Mouse (Mus musculus) hindbrain, embryonic 16.5 days (tissue): ENCODE measurements around the gene Gimap7. TPM values are rescaled to one million over a fixed set of nuclear protein-coding genes. Genes with fewer than 3 reads are reported as not detected.

Experiments
- ATAC-seq: fragments of 200-750 bp; cut with Nextera tagmentation; 2 replicates; pipeline ENCODE4 v1.8.0; 2017; ENCODE audit warnings: moderate TSS enrichment, moderate library complexity
- H3K27ac ChIP-seq: fragments of 300-500 bp; sonication (generic); 2 replicates; pipeline ENCODE4 v1.5.1; 2014; ENCODE audit warnings: low read depth, mild to moderate bottlenecking, control low read depth, low read length, moderate library complexity
- H3K27me3 ChIP-seq: fragments of 300-500 bp; sonication (generic); replicated peaks from 2 replicates; pipeline ENCODE4 v1.6.1; 2014; ENCODE audit warnings: low read length; ENCODE audit not compliant: control insufficient read depth, insufficient read depth
- H3K36me3 ChIP-seq: fragments of 300-500 bp; sonication (generic); 2 replicates; pipeline ENCODE4 v1.6.1; 2014; ENCODE audit warnings: mild to moderate bottlenecking, low read length, moderate library complexity, mixed read lengths; ENCODE audit not compliant: control insufficient read depth, insufficient read depth
- H3K4me1 ChIP-seq: fragments of 300-500 bp; sonication (generic); 2 replicates; pipeline ENCODE4 v1.6.1; 2014; ENCODE audit warnings: low read depth, low read length; ENCODE audit not compliant: control insufficient read depth, insufficient read depth
- H3K4me2 ChIP-seq: fragments of 300-500 bp; sonication (generic); 2 replicates; pipeline ENCODE4 v1.6.1; 2014; ENCODE audit warnings: mild to moderate bottlenecking, low read length, control low read depth, moderate library complexity
- H3K4me3 ChIP-seq: fragments of 300-500 bp; sonication (generic); 2 replicates; pipeline ENCODE4 v1.5.1; 2014; ENCODE audit warnings: mild to moderate bottlenecking, low read length, control low read depth, moderate library complexity
- H3K9ac ChIP-seq: fragments of 300-500 bp; sonication (generic); 2 replicates; pipeline ENCODE4 v1.6.1; 2014; ENCODE audit warnings: low read depth, mild to moderate bottlenecking, control low read depth, low read length, moderate library complexity
- H3K9me3 ChIP-seq: fragments of 300-500 bp; sonication (generic); 2 replicates; pipeline ENCODE4 v1.6.1; 2014; ENCODE audit warnings: mild to moderate bottlenecking, low read length, moderate library complexity; ENCODE audit not compliant: control insufficient read depth
- WGBS: fragments of 180-500 bp; shearing (Covaris S2); extraction: QIAGEN DNeasy Blood & Tissue Kit; methylation state at CpG from one replicate; pipeline ENCODE4 v1.1.7; 2014; 5-methylcytosine and 5-hydroxymethylcytosine counted together
- polyA plus RNA-seq: library from polyadenylated mRNA; unstranded; fragments of >200 nt; fragmentation: Nextera tagmentation; extraction: Ambion mirVana; gene quantifications from 2 replicates; pipeline ENCODE4 v1.2.1, GENCODE M21; 2015

The Gimap7 gene
- polyA plus RNA-seq, 1 experiment from 2014 or later, result not detected

DNA sequence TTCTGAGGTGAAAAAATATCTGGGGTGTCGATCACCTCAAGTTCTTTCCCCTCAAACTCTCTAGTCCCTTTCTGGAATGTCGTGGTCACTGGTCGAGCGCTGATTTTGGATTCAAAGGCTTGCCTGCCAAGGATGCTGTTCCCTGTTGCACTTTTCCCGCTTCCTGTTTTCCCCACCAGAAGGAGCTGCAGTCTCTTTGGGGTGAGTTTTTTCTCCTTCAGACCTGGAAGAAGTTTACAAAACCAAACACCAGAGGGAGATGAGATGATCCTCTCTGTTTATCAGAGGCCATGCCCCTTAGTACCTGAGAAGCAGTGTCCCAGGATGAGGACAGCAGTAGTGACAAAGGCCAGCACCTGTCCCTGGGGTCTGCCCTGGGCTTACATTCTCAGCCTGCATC, 15.8 kb upstream of the Gimap7 start:
- H3K27me3 ChIP-seq, result no peaks in the 10 kb centered on the region
- ATAC-seq, result no peak
- no peaks in the 10 kb centered on the region for H3K9me3 ChIP-seq
- H3K36me3 ChIP-seq, result no peaks in the 10 kb centered on the region
- H3K9ac ChIP-seq, result no peak overlapping the region
- H3K27ac ChIP-seq, result no peak overlapping the region
- H3K4me2 ChIP-seq, result no peak overlapping the region
- H3K4me3 ChIP-seq, result no peak overlapping the region
- 76% methylated on average over 5 of the region's 5 CpGs for WGBS
- H3K4me1 ChIP-seq, result no peaks in the 10 kb centered on the region

DNA sequence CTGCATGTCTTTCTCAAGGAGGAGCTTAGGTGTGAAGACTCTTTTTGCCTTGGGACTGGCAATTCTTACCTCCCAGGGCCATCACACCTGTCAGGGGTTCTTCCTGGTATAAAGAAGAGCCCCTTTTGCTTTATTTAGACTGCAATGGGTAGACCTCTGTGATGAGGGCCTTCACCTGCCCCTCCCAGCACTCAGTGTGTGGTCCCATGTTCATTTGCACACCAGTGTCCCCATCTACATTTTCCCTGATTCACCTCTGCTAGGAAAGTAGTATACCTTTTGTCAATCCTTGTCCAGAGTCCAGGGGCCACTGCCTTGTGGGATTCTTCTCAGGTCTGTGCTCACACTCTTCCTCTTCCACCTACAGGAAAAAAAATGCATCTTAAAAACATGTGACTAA, 14.3 kb upstream of the Gimap7 start:
- no peak overlapping the region for H3K4me2 ChIP-seq
- ATAC-seq, result no peak

DNA sequence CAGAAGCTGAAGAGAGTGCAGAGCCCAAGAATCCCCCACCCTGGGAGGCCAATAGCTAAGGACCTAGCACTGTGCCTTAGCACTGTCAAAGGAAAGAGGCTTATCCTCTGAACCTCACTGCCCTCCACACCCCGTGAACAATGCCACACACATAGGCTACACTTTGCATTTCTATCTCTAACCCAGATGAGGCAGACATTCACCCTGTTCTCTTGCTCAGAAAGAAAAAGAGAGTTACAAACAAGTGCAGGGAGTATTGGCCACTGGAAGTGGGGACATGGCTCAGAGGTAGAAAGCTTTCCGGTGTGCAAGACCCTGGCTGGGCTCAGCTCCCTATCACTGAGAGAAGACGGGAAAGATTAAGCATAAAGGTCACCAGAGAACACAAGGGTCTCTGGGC, 12.3 kb upstream of the Gimap7 start:
- H3K9me3 ChIP-seq, result no peaks in the 10 kb centered on the region
- no peaks in the 10 kb centered on the region for H3K27me3 ChIP-seq
- H3K4me1 ChIP-seq, result no peaks in the 10 kb centered on the region
- H3K36me3 ChIP-seq, result no peaks in the 10 kb centered on the region
- no peak overlapping the region for H3K27ac ChIP-seq
- no peak overlapping the region for H3K4me3 ChIP-seq
- WGBS, result 59% methylated on average over 3 of the region's 3 CpGs
- H3K9ac ChIP-seq, result no peak overlapping the region
- H3K4me2 ChIP-seq, result no peak overlapping the region
- ATAC-seq, result no peak

More for the DNA sequence above, 14.3 kb upstream of the Gimap7 start:
- no peaks in the 10 kb centered on the region for H3K4me1 ChIP-seq
- no peaks in the 10 kb centered on the region for H3K9me3 ChIP-seq
- no peaks in the 10 kb centered on the region for H3K36me3 ChIP-seq
- no peak overlapping the region for H3K4me3 ChIP-seq
- no peaks in the 10 kb centered on the region for H3K27me3 ChIP-seq
- H3K27ac ChIP-seq, result no peak overlapping the region
- H3K9ac ChIP-seq, result no peak overlapping the region

DNA sequence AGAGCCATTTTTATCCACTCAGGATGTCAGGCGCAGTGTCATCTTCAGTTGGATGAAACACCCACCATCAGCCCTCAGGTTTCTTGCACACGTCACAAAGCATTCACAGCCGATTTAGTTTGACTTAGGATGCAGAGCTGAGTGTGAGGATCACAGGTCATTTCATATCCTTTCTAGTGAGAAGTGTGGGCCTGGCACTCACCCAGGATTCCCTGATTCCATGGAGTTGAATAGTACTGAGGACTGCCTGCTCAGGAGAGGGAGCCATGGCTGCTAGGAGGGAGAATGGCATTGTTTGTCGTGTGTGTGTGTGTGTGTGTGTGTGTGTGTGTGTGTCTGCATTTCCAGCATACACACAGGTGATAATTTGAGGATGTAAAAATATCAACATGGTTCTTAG, 1.9 kb downstream of the Gimap7 start:
- no peaks in the 10 kb centered on the region for H3K9me3 ChIP-seq
- no peaks in the 10 kb centered on the region for H3K4me1 ChIP-seq
- H3K9ac ChIP-seq, result no peak overlapping the region
- no peaks in the 10 kb centered on the region for H3K27me3 ChIP-seq
- 80% methylated on average over 4 of the region's 4 CpGs for WGBS
- no peaks in the 10 kb centered on the region for H3K36me3 ChIP-seq
- H3K27ac ChIP-seq, result no peak overlapping the region
- H3K4me3 ChIP-seq, result no peak overlapping the region
- no peak overlapping the region for H3K4me2 ChIP-seq
- no peak for ATAC-seq

DNA sequence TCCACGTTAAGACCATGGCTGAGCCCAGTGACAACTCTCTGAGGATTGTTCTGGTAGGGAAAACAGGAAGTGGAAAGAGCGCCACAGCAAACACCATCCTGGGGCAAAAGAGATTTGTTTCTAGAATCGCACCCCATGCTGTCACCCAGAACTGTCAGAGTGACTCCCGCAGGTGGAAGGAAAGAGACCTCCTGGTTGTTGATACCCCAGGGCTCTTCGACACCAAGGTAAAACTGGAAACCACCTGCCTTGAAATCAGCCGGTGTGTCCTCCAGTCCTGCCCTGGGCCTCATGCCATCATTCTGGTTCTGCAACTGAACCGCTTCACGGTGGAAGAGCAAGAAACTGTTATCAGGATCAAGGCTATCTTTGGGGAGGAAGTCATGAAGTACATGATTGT, 5.0 kb downstream of the Gimap7 start:
- ATAC-seq, result no peak
- no peaks in the 10 kb centered on the region for H3K36me3 ChIP-seq
- no peak overlapping the region for H3K4me3 ChIP-seq
- H3K4me2 ChIP-seq, result no peak overlapping the region
- no peaks in the 10 kb centered on the region for H3K4me1 ChIP-seq
- no peak overlapping the region for H3K9ac ChIP-seq
- H3K9me3 ChIP-seq, result no peaks in the 10 kb centered on the region
- H3K27me3 ChIP-seq, result no peaks in the 10 kb centered on the region
- 86% methylated on average over 8 of the region's 8 CpGs for WGBS
- H3K27ac ChIP-seq, result no peak overlapping the region

DNA sequence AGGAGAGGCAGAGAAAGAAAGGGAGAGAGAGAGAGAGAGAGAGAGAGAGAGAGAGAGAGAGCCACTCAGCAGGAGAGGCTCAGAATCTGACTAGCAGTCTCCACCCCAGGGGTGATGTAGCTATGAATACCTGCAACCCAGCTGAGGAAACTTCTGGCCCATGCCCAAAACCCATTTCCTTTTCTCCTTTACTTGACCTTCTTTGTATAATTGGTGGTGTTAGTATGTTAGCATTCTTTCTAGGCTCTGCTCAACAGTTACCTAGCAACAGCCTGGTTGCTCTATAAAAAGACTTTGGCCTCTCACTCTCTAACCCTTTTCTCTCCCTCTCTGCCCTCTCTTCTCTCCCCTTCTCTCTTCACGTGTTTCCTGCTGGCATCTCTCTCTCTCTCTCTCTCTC, 7.1 kb downstream of the Gimap7 start:
- peak; percentile 58 for ATAC-seq
- no peak overlapping the region for H3K4me2 ChIP-seq
- no peaks in the 10 kb centered on the region for H3K9me3 ChIP-seq
- H3K27ac ChIP-seq, result no peak overlapping the region
- H3K27me3 ChIP-seq, result no peaks in the 10 kb centered on the region
- H3K4me1 ChIP-seq, result no peaks in the 10 kb centered on the region
- no peak overlapping the region for H3K9ac ChIP-seq
- 0% methylated on average over 1 of the region's 1 CpGs for WGBS
- no peak overlapping the region for H3K4me3 ChIP-seq
- H3K36me3 ChIP-seq, result no peaks in the 10 kb centered on the region

DNA sequence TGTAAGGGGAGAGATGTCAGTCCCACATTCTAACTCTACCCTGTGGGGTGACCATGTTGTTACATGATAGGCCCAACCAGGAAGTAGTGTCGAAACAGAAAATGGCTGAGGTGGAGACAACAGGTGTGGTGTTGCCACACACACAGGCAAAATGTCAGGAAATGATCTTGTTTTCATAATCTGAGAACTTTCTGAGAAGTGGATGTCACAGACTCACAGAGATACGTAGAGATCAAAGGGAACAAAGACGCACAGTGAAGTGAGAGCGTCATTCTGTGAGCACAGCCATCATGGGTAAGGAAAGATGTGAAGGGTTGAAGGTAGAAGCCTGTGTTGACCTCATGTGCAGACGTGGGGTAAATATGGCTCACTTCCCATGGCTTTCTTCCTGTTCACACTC, 9.3 kb downstream of the Gimap7 start:
- no peaks in the 10 kb centered on the region for H3K27me3 ChIP-seq
- H3K27ac ChIP-seq, result no peak overlapping the region
- H3K36me3 ChIP-seq, result no peaks in the 10 kb centered on the region
- no peak overlapping the region for H3K9ac ChIP-seq
- H3K9me3 ChIP-seq, result no peaks in the 10 kb centered on the region
- H3K4me3 ChIP-seq, result no peak overlapping the region
- WGBS, result 95% methylated on average over 5 of the region's 5 CpGs
- H3K4me2 ChIP-seq, result no peak overlapping the region
- H3K4me1 ChIP-seq, result no peaks in the 10 kb centered on the region
- ATAC-seq, result no peak

DNA sequence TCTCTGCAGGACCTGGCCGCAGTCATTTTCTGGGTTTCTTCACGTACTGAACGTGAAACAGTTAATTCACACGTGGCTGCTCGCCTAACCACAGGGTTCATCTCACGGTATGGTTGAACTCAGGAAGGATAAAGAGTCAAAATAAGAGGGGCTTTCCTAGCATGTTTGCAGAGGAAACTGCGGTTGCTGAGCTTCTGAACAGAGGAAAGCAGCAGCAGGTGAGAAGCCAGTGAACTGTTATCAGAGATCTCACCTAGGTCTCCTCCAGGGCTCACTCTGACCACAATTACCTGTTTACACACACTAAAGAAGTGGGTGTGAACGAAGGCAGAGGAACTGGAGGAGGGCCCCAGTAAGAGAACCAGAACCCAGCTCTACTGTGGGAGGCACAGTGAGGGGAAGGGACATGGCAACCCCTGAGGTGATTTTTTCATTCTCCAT, 14.5 kb downstream of the Gimap7 start:
- WGBS, result 60% methylated on average over 8 of the region's 8 CpGs
- no peak overlapping the region for H3K27ac ChIP-seq
- no peak overlapping the region for H3K4me2 ChIP-seq

DNA sequence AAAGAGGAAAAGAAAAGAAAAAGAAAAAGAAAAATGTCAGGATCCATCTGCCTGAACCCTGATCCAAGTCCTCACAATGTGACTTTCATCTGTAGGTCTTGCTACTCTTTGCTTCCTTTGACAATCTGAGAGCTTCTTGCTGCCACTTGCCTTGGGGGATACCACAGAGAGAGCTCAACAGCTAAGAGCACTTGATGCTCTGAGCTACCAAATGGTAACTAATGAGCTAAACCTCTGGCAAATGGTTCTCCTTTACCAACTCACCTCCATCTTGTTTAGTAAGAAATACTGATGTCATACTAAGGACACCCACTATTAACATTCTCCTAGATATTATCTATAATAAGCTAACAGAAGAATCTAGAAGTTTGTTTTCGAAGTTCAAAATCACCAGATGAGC, 15.2 kb downstream of the Gimap7 start:
- H3K27ac ChIP-seq, result no peak overlapping the region
- WGBS, result 74% methylated on average over 1 of the region's 1 CpGs

More for the DNA sequence above, 14.5 kb downstream of the Gimap7 start:
- ATAC-seq, result no peak
- no peaks in the 10 kb centered on the region for H3K36me3 ChIP-seq
- no peaks in the 10 kb centered on the region for H3K9me3 ChIP-seq
- H3K9ac ChIP-seq, result no peak overlapping the region
- H3K4me3 ChIP-seq, result no peak overlapping the region
- no peaks in the 10 kb centered on the region for H3K27me3 ChIP-seq
- no peaks in the 10 kb centered on the region for H3K4me1 ChIP-seq

DNA sequence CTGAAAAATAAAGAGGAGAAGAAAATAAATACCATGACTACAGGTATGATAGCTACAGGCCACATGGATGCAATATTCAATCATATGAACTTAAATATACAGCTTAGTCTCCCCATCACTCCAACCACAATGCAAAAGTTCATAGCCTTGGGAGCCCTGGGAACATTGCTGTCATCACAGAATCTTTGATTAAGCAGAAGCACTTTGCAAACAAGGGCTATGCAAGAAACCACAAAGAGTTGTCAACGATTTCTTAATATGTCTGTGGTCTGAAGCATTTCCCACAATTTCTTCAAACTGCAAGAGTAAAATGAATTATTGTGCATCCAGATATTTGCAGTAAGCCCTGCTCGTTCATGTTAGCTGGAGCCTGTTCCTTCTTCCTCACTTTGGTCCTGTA, 18.6 kb downstream of the Gimap7 start:
- Histone ChIP-seq H3K4me2 (no peak overlapping the region), H3K4me3 (no peak overlapping the region), H3K27me3 (no peaks in the 10 kb centered on the region; the same call in 1 of the 2 replicates), H3K9me3 (no peaks in the 10 kb centered on the region), H3K27ac (no peak overlapping the region), H3K4me1 (peaks cover 1% of the 10 kb centered on the region), H3K36me3 (no peaks in the 10 kb centered on the region), H3K9ac (no peak overlapping the region)
- no peak for ATAC-seq
- 79% methylated on average over 2 of the region's 2 CpGs for WGBS

More for the DNA sequence above, 15.2 kb downstream of the Gimap7 start:
- Histone ChIP-seq H3K9ac (no peak overlapping the region), H3K4me1 (no peaks in the 10 kb centered on the region), H3K4me3 (no peak overlapping the region), H3K4me2 (no peak overlapping the region), H3K9me3 (no peaks in the 10 kb centered on the region), H3K27me3 (no peaks in the 10 kb centered on the region), H3K36me3 (no peaks in the 10 kb centered on the region)
- no peak for ATAC-seq
